Mouse (Mus musculus) ES-E14 (cell line): ENCODE results near the gene AU040320. TPM values are rescaled to one million over a fixed set of nuclear protein-coding genes. Genes with fewer than 3 reads are reported as not detected.
A peak's percentile ranks its signal among the peaks of the same experiment; 100 is the strongest.

ENCODE experiments used
- DNase-seq: peaks from one replicate; pipeline ENCODE4 v3.0.0-alpha.2; 2013; ENCODE audit warnings: low read depth, low spot score
- H3K27ac ChIP-seq: 2 replicates; pipeline ENCODE4 v1.5.1; 2012; ENCODE audit warnings: low read depth, mild to moderate bottlenecking, low read length, moderate library complexity, mixed read lengths; ENCODE audit not compliant: poor library complexity, insufficient read depth, severe bottlenecking
- H3K36me3 ChIP-seq: 2 replicates; pipeline ENCODE4 v1.6.1; 2012; ENCODE audit warnings: mild to moderate bottlenecking, low read length, moderate library complexity, mixed read lengths; ENCODE audit not compliant: control insufficient read depth, poor library complexity, insufficient read depth, severe bottlenecking
- H3K4me1 ChIP-seq, 2 experiments: fragments of 150-350 bp in 1 of 2; sonication (generic) in 1 of 2; 2 replicates each; pipeline ENCODE4 v1.6.1; 2012; ENCODE audit warnings: low read length in 2 of 2, mild to moderate bottlenecking in 1 of 2, mixed read lengths in 1 of 2; ENCODE audit not compliant: control insufficient read depth in 2 of 2, insufficient read depth in 2 of 2, poor library complexity in 1 of 2
- H3K4me3 ChIP-seq, 2 experiments: fragments of 150-350 bp in 1 of 2; sonication (generic) in 1 of 2; 2 replicates each; pipeline ENCODE4 v1.5.1; 2012; ENCODE audit warnings: low read length in 2 of 2, low read depth in 1 of 2, mild to moderate bottlenecking in 1 of 2, mixed read lengths in 1 of 2; ENCODE audit not compliant: insufficient read depth in 1 of 2, poor library complexity in 1 of 2, severe bottlenecking in 1 of 2
- H3K9ac ChIP-seq: 2 replicates; pipeline ENCODE4 v1.6.1; 2012; ENCODE audit warnings: low read depth, mild to moderate bottlenecking, low read length, mixed read lengths; ENCODE audit not compliant: poor library complexity, insufficient read depth, severe bottlenecking
- H3K9me3 ChIP-seq: fragments of 150-350 bp; sonication (generic); 2 replicates; pipeline ENCODE4 v1.6.1; 2012; ENCODE audit warnings: low read depth, mild to moderate bottlenecking, low read length; ENCODE audit not compliant: control insufficient read depth, insufficient read depth
- CHD2 ChIP-seq: IDR thresholded peaks from 2 replicates; pipeline ENCODE4 v1.6.1; 2014; ENCODE audit warnings: mild to moderate bottlenecking, low read depth, low read length, inconsistent platforms
- HCFC1 ChIP-seq: IDR thresholded peaks from 2 replicates; pipeline ENCODE4 v1.6.1; 2012; ENCODE audit warnings: low read length, inconsistent platforms, borderline replicate concordance; ENCODE audit not compliant: insufficient read depth
- MAFK ChIP-seq: IDR thresholded peaks from 2 replicates; pipeline ENCODE4 v1.6.1; 2014; ENCODE audit warnings: mild to moderate bottlenecking, low read depth, low read length, inconsistent platforms; ENCODE audit not compliant: insufficient read depth
- ZC3H11A ChIP-seq: IDR thresholded peaks from 2 replicates; pipeline ENCODE4 v1.6.1; 2012; ENCODE audit warnings: low read depth, mild to moderate bottlenecking, inconsistent platforms, low read length, borderline replicate concordance
- ZNF384 ChIP-seq: IDR thresholded peaks from 2 replicates; pipeline ENCODE4 v1.6.1; 2012; ENCODE audit warnings: low read depth, low read length, inconsistent platforms
- in situ Hi-C, 2 experiments: fragments of 600-800 bp; cut with MboI; formaldehyde crosslinking; loops; one replicate each; pipeline ENCODE4 v1.15.1; 2025; ENCODE audit warnings: low sequenced_read_pairs in 2 of 2, inconsistent platforms in 1 of 2; ENCODE audit not compliant: unreplicated experiment in 2 of 2
- total RNA-seq: library from RNA; depleted of rRNA; stranded (reverse); fragments of 300-350 nt; gene quantifications from 2 replicates; pipeline ENCODE4 v1.2.3, GENCODE M21; 2012

Gene AU040320
- total RNA-seq, 1 experiment, result 11.3 TPM

DNA sequence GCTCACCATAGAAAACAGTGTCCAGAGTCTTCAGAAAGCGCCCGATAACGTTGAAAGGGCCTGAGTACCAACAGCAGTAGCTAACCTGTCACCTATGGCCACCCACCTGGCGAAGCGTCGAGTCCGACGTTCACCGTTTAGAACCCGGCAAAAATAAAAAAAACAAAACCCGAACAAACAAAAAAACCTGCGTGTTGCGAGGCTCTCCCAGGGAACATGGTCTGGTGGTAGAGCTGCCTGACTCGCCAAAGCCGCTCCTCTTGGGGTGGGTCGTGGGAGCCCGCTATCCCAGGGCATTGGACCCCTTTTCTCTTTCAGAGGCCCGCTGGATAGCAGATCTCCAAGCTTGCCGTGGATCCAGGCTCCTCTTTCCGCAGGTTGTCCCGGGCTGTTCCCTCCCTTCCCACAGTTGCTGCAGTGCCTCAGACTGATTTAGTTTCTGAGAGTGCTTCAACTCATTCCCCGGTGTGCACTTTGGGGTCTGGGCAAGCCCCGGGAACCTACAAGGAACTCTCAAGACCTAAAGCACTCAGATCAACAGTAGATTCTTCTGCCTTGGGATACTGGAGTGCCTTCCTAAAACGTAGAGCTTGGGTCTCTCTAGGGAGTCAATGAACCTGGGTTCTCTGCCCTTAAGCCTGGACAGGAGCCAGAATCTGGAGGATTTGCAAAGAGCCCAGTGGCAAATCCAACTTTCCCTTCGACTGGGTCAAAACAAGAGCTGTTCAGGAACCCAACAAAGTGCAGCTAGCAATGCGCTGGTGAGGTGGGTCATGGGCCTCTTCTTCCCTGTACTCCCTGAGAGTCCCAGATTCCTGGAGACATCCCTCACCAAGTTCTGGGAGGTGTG, 20.6 kb upstream of the AU040320 start:
- H3K9me3 ChIP-seq, result no peaks in the 10 kb centered on the region
- no peak overlapping the region for H3K27ac ChIP-seq
- no peak for DNase-seq
- no peak for TF ChIP-seq ZC3H11A
- TF ChIP-seq CHD2, result no peak
- TF ChIP-seq ZNF384, result no peak
- TF ChIP-seq MAFK, result no peak
- TF ChIP-seq HCFC1, result no peak
- in situ Hi-C loops, result loop anchor here in 1 of 2 experiments (10.0 kb wide), 1 partner anchor 128 kb away; the partner anchor contains the start of gene 5730409E04Rik
- peak overlapping the region in 1 of 2 experiments; percentile 43; a peak in 2 of 4 replicates for H3K4me3 ChIP-seq
- H3K4me1 ChIP-seq, result peaks cover 3 to 7% of the 10 kb centered on the region in 2 experiments; a peak in 2 of 4 replicates
- H3K36me3 ChIP-seq, result no peaks in the 10 kb centered on the region
- H3K9ac ChIP-seq, result no peak overlapping the region

- no peaks in the 10 kb centered on the region for H3K9me3 ChIP-seq
- no peaks in the 10 kb centered on the region for H3K36me3 ChIP-seq
- no peak for DNase-seq
- TF ChIP-seq CHD2 (no peak), MAFK (no peak), ZC3H11A (no peak), ZNF384 (no peak), HCFC1 (no peak)
- peaks cover 3 to 7% of the 10 kb centered on the region in 2 experiments; a peak in 2 of 4 replicates for H3K4me1 ChIP-seq
- H3K27ac ChIP-seq, result no peak overlapping the region
- in situ Hi-C loops, result loop anchor here in 1 of 2 experiments (10.0 kb wide), 1 partner anchor 129 kb away; the partner anchor contains the start of gene 5730409E04Rik
- no peak overlapping the region for H3K9ac ChIP-seq
- peak overlapping the region; percentile 28 to 49; a peak in 3 of 4 replicates for H3K4me3 ChIP-seq
Observed at GRCm38 (mm10) chr4:126734001-126734603, 19.2 kb upstream of the AU040320 start.

- TF ChIP-seq HCFC1, result no peak
- no peak for TF ChIP-seq ZNF384
- no peak for TF ChIP-seq CHD2
- TF ChIP-seq MAFK, result no peak
- TF ChIP-seq ZC3H11A, result no peak
Observed at GRCm38 (mm10) chr4:126734700-126735381, 18.5 kb upstream of the AU040320 start.

GRCm38 (mm10) chr4:126735382-126736000, 17.9 kb upstream of the AU040320 start:
- Histone ChIP-seq H3K36me3 (no peaks in the 10 kb centered on the region), H3K27ac (no peak overlapping the region), H3K4me3 (peak overlapping the region; percentile 49), H3K9me3 (no peaks in the 10 kb centered on the region), H3K9ac (0 out of 2 replicates have a peak overlapping the region, but pooled peaks have one; percentile 17), H3K4me1 (peaks cover 3 to 9% of the 10 kb centered on the region in 2 experiments; a peak in 3 of 4 replicates)
- no peak for TF ChIP-seq HCFC1
- in situ Hi-C loops, result loop anchor here in 1 of 2 experiments (10.0 kb wide), 1 partner anchor 131 kb away; the partner anchor contains the start of gene 5730409E04Rik
- no peak for DNase-seq

More at GRCm38 (mm10) chr4:126734700-126735381, 18.5 kb upstream of the AU040320 start:
- H3K4me3 ChIP-seq, result peak overlapping the region; percentile 19 to 49; a peak in 3 of 4 replicates
- H3K4me1 ChIP-seq, result peaks cover 3 to 9% of the 10 kb centered on the region in 2 experiments; a peak in 3 of 4 replicates
- H3K9ac ChIP-seq, result 0 out of 2 replicates have a peak overlapping the region, but pooled peaks have one; percentile 1
- DNase-seq, result no peak
- H3K9me3 ChIP-seq, result no peaks in the 10 kb centered on the region
- no peak overlapping the region for H3K27ac ChIP-seq
- no peaks in the 10 kb centered on the region for H3K36me3 ChIP-seq
- in situ Hi-C loops, result loop anchor here in 1 of 2 experiments (10.0 kb wide), 1 partner anchor 130 kb away; the partner anchor contains the start of gene 5730409E04Rik
